Mouse (Mus musculus): ENCODE data around the gene Iqsec2.

Gene Iqsec2

GRCm38 (mm10) chrX:152243140-152243539 lies 99.1 kb downstream of the Iqsec2 start:
- intact Hi-C loops (cut with DNase I), result loop anchor here (5.0 kb wide), 1 partner anchor 64 kb away; no protein-coding TSS in a partner anchor

- intact Hi-C loops (cut with DNase I), result loop anchor here (5.0 kb wide), 1 partner anchor 63 kb away; no protein-coding TSS in a partner anchor
These were observed 100.6 kb downstream of the Iqsec2 start for GRCm38 (mm10) chrX:152244492-152245189.

DNA sequence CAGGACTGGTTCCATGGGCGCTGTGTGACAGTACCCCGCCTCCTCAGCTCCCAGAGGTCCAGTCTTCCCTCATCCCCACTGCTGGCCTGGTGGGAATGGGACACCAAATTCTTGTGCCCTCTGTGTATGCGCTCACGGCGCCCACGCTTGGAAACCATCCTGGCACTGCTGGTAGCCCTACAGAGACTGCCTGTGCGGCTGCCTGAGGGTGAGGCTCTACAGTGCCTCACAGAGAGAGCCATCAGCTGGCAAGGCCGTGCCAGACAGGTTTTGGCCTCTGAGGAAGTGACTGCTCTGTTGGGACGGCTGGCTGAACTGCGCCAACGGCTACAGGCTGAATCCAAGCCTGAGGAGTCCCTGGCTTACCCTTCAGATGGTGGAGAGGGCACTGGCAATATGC lies 127.1 kb downstream of the Iqsec2 start:
- intact Hi-C loops (cut with DNase I), result no loop called here
